Mouse (Mus musculus): ENCODE data around the gene Ppp1r13l.

- TF ChIP-seq POLR2A (IDR thresholded peaks at IDR 0.05; ENCODE audit: borderline replicate concordance, control insufficient read depth, low read depth, low read length) (no peak), CTCF (IDR thresholded peaks at IDR 0.05; ENCODE audit: control insufficient read depth, insufficient read depth, low read length) (no peak)
Observed at GRCm38 (mm10) chr7:19394484-19394883, 34.9 kb downstream of the Ppp1r13l start.
